Mouse (Mus musculus) mature B cell (primary cell): Measurements from ENCODE around the gene 1700016D06Rik.
"Not testable (repeated sequence)": the region's sequence is repeated elsewhere in the genome, so short reads cannot be mapped to it uniquely, and the experiment has no call there.

ENCODE experiments used
- in situ Hi-C: fragments of 300-500 bp; cut with MboI; formaldehyde crosslinking; loops from 2 replicates; pipeline ENCODE4 v1.14.3; 2019

Gene 1700016D06Rik

GRCm38 (mm10) chr8:11701428-11701827 is 565 bp upstream of the 1700016D06Rik start:
- in situ Hi-C loops = no loop called here

- in situ Hi-C loops = no loop called here
These were observed 517 bp downstream of the 1700016D06Rik start for GRCm38 (mm10) chr8:11700060-11701032.

- in situ Hi-C loops = no loop called here
These were observed 1.3 kb downstream of the 1700016D06Rik start for GRCm38 (mm10) chr8:11699442-11700001.

- in situ Hi-C loops = no loop called here
These were observed 3.4 kb downstream of the 1700016D06Rik start for GRCm38 (mm10) chr8:11697467-11697866.

- in situ Hi-C loops = no loop called here
These were observed 4.7 kb downstream of the 1700016D06Rik start for GRCm38 (mm10) chr8:11696176-11696575.

GRCm38 (mm10) chr8:11693972-11694371 is 6.9 kb downstream of the 1700016D06Rik start:
- in situ Hi-C loops = no loop called here

- in situ Hi-C loops = no loop called here
These were observed 8.4 kb downstream of the 1700016D06Rik start for GRCm38 (mm10) chr8:11692455-11692854.

GRCm38 (mm10) chr8:11691761-11692160 is 9.1 kb downstream of the 1700016D06Rik start:
- in situ Hi-C loops = no loop called here

GRCm38 (mm10) chr8:11691284-11691683 is 9.6 kb downstream of the 1700016D06Rik start:
- in situ Hi-C loops = no loop called here

- in situ Hi-C loops = no loop called here
These were observed 10.9 kb downstream of the 1700016D06Rik start for GRCm38 (mm10) chr8:11689945-11690344.

- in situ Hi-C loops = no loop called here
These were observed 13.6 kb downstream of the 1700016D06Rik start for GRCm38 (mm10) chr8:11687251-11687650.

- in situ Hi-C loops = no loop called here
These were observed 16.3 kb downstream of the 1700016D06Rik start for GRCm38 (mm10) chr8:11684558-11684957.

GRCm38 (mm10) chr8:11668308-11668707 is 32.6 kb downstream of the 1700016D06Rik start:
- in situ Hi-C loops = no loop called here

- in situ Hi-C loops = not testable (repeated sequence)
These were observed 34.7 kb downstream of the 1700016D06Rik start for GRCm38 (mm10) chr8:11666023-11666716.

GRCm38 (mm10) chr8:11661969-11662368 is 38.9 kb downstream of the 1700016D06Rik start:
- in situ Hi-C loops = no loop called here

GRCm38 (mm10) chr8:11650021-11650420 is 50.8 kb downstream of the 1700016D06Rik start:
- in situ Hi-C loops = no loop called here

GRCm38 (mm10) chr8:11643123-11643522 is 57.7 kb downstream of the 1700016D06Rik start:
- in situ Hi-C loops = no loop called here

- in situ Hi-C loops = no loop called here
These were observed 60.3 kb downstream of the 1700016D06Rik start for GRCm38 (mm10) chr8:11640606-11641005.

GRCm38 (mm10) chr8:11637531-11637930 is 63.3 kb downstream of the 1700016D06Rik start:
- in situ Hi-C loops = loop anchor here (10.0 kb wide), 1 partner anchor 83 kb away; the partner anchor contains the start of genes Cars2 and Ing1

GRCm38 (mm10) chr8:11636324-11637057 is 64.4 kb downstream of the 1700016D06Rik start:
- in situ Hi-C loops = loop anchor here (10.0 kb wide), 1 partner anchor 82 kb away; the partner anchor contains the start of genes Cars2 and Ing1

- in situ Hi-C loops = loop anchor here (10.0 kb wide), 1 partner anchor 81 kb away; the partner anchor contains the start of genes Cars2 and Ing1
These were observed 65.2 kb downstream of the 1700016D06Rik start, which contains the start of gene Ankrd10 for GRCm38 (mm10) chr8:11635611-11636081. TSS of gene Ankrd10 (minus strand) at chr8:11635757.
